Mouse (Mus musculus): Measurements from ENCODE around the gene Unc13d. TPM values are rescaled to one million over a fixed set of nuclear protein-coding genes. Genes with fewer than 3 reads are reported as not detected.

Gene Unc13d
- polyA plus RNA-seq, 1 experiment, result 5.7 TPM

DNA sequence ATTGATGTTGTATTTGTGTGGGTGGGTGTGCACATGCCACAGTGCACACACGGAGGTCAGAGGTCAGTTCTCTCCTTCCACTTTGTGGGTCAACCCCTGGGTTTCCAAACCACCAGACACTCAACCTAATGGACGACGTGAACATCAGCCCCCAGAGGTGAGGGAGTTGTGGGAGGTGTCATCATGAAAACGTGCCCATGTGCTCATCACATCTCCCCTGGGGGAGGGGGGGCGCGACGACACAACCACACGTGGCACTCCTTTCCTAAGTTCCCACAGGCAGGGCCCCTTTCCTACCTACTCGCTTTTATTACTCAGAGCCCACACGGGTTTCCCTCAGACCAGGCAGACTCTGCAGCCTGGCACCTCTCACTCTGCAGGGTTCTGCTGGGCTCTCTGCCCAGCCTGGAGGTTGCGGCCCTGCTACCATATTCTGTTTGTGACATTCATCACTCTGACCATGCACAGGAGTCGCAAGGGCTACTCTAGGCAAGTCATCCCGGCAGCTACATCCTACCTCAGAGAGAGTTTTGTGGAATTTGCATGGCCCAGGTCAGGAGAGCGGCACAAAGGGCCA lies 5.4 kb upstream of the Unc13d start:
- TF ChIP-seq POLR2A (IDR thresholded peaks at IDR 0.05; ENCODE audit: insufficient read depth, low read length), result no peak
- no peak for TF ChIP-seq EP300 (IDR thresholded peaks at IDR 0.05; ENCODE audit: insufficient read depth, low read depth, low read length)
- TF ChIP-seq CTCF (IDR thresholded peaks at IDR 0.05; ENCODE audit: low read depth, low read length), result no peak
- Histone ChIP-seq H3K36me3 (ENCODE audit: control insufficient read depth, insufficient read depth, low read length, poor library complexity, severe bottlenecking) (peaks cover 42% of the 10 kb centered on the region), H3K9me3 (replicated peaks; ENCODE audit: control insufficient read depth, insufficient read depth, low read length, poor library complexity, severe bottlenecking) (no peaks in the 10 kb centered on the region), H3K9ac (ENCODE audit: low read depth, poor library complexity, severe bottlenecking) (no peak overlapping the region), H3K27me3 (ENCODE audit: control insufficient read depth, insufficient read depth, low read length, poor library complexity, severe bottlenecking) (no peaks in the 10 kb centered on the region), H3K4me1 (ENCODE audit: control insufficient read depth, insufficient read depth, low read length) (peaks cover 2% of the 10 kb centered on the region), H3K27ac (ENCODE audit: insufficient read depth, low read length) (no peak overlapping the region), H3K4me3 (ENCODE audit: low read depth, low read length) (no peak overlapping the region)

DNA sequence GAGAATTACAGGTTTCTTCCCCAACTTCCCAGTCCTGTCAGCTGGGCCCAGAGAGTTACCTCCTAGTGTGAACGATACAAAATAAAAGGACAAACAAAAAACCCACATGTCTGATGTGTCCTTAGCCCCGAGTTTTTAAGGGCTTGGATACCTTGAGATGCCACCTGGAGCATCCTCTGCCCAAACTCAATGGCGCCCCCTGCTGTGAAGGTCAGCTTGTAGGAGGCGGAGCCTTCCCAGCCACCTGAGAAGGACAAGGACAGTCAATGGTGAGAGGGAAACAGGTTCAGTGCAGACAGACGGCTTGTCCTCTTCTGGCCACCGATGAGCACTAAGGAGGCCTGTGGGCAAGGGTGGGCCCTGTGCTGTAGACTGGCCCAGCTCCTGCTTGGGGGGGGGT lies 3.3 kb upstream of the Unc13d start:
- Histone ChIP-seq H3K4me1 (ENCODE audit: control insufficient read depth, insufficient read depth, low read length) (peaks cover 2% of the 10 kb centered on the region), H3K9me3 (replicated peaks; ENCODE audit: control insufficient read depth, insufficient read depth, low read length, poor library complexity, severe bottlenecking) (no peaks in the 10 kb centered on the region), H3K36me3 (ENCODE audit: control insufficient read depth, insufficient read depth, low read length, poor library complexity, severe bottlenecking) (peaks cover 42% of the 10 kb centered on the region), H3K9ac (ENCODE audit: low read depth, poor library complexity, severe bottlenecking) (no peak overlapping the region), H3K4me3 (ENCODE audit: low read depth, low read length) (no peak overlapping the region), H3K27ac (ENCODE audit: insufficient read depth, low read length) (no peak overlapping the region), H3K27me3 (ENCODE audit: control insufficient read depth, insufficient read depth, low read length, poor library complexity, severe bottlenecking) (no peaks in the 10 kb centered on the region)
- TF ChIP-seq POLR2A (IDR thresholded peaks at IDR 0.05; ENCODE audit: insufficient read depth, low read length) (no peak), CTCF (IDR thresholded peaks at IDR 0.05; ENCODE audit: low read depth, low read length) (peak; percentile 65)

DNA sequence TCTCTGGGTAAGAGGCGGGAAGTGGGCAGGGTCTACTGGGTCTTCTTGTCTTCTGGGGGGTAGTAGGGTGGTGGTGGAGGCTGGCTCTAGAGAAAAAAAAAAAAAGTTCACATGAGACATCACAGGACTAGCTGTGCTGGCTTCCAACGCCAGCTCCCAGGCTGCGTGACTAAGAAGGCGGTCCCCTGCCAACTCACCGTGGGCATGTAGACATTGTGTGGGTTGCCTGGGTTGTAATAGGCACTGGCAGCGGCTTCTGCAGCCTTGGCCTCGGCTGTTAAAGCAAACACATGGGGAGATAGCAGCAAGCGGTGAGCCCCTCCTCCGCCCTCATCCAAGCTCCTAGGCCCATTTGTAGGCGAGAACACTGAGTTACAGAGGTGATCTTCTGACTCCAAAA lies 1.8 kb upstream of the Unc13d start:
- Histone ChIP-seq H3K36me3 (ENCODE audit: control insufficient read depth, insufficient read depth, low read length, poor library complexity, severe bottlenecking) (peaks cover 42% of the 10 kb centered on the region), H3K9ac (ENCODE audit: low read depth, poor library complexity, severe bottlenecking) (no peak overlapping the region), H3K4me1 (ENCODE audit: control insufficient read depth, insufficient read depth, low read length) (no peaks in the 10 kb centered on the region), H3K9me3 (replicated peaks; ENCODE audit: control insufficient read depth, insufficient read depth, low read length, poor library complexity, severe bottlenecking) (no peaks in the 10 kb centered on the region), H3K27ac (ENCODE audit: insufficient read depth, low read length) (peak overlapping the region; percentile 49), H3K4me3 (ENCODE audit: low read depth, low read length) (no peak overlapping the region), H3K27me3 (ENCODE audit: control insufficient read depth, insufficient read depth, low read length, poor library complexity, severe bottlenecking) (no peaks in the 10 kb centered on the region)
- TF ChIP-seq CTCF (IDR thresholded peaks at IDR 0.05; ENCODE audit: low read depth, low read length) (no peak), POLR2A (IDR thresholded peaks at IDR 0.05; ENCODE audit: insufficient read depth, low read length) (no peak), EP300 (IDR thresholded peaks at IDR 0.05; ENCODE audit: insufficient read depth, low read depth, low read length) (no peak)

DNA sequence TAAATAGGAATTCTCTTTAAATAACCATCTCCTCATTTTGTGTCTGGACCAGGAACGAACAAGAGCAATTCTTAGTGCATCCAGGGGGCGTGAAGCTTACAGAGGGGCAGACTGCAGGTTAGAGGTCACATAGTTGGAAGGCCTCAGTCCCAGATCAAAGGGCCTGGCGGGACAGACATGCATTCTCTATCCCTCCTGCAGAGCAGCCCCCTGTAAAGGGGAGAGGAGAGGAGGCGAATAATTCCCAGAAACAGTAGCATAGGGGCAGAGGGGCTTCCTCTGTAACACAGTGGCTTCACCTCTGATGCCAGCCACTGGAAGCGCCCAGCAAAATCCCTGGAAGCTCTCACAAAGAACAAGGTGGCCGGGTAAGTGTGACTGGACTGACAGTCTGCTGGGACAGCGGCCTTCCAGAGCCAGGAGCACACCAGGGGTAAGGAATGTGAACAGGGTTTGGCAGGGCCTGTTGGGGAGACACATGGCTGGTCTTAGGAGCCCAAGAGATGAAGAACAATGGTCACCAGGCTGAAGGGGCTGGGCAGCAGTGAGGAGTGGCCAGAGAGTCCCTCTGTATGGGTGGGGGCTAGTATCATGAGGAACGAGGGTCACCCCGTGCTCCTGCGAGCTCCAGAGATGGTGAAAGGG lies 1.0 kb upstream of the Unc13d start:
- peaks cover 41% of the 10 kb centered on the region for H3K36me3 ChIP-seq (ENCODE audit: control insufficient read depth, insufficient read depth, low read length, poor library complexity, severe bottlenecking)
- H3K9me3 ChIP-seq (replicated peaks; ENCODE audit: control insufficient read depth, insufficient read depth, low read length, poor library complexity, severe bottlenecking), result no peaks in the 10 kb centered on the region
- TF ChIP-seq CTCF (IDR thresholded peaks at IDR 0.05; ENCODE audit: low read depth, low read length), result no peak
- no peak for TF ChIP-seq EP300 (IDR thresholded peaks at IDR 0.05; ENCODE audit: insufficient read depth, low read depth, low read length)
- TF ChIP-seq POLR2A (IDR thresholded peaks at IDR 0.05; ENCODE audit: insufficient read depth, low read length), result no peak
- H3K27me3 ChIP-seq (ENCODE audit: control insufficient read depth, insufficient read depth, low read length, poor library complexity, severe bottlenecking), result no peaks in the 10 kb centered on the region
- no peaks in the 10 kb centered on the region for H3K4me1 ChIP-seq (ENCODE audit: control insufficient read depth, insufficient read depth, low read length)
- no peak overlapping the region for H3K4me3 ChIP-seq (ENCODE audit: low read depth, low read length)
- peak overlapping the region; percentile 49 for H3K27ac ChIP-seq (ENCODE audit: insufficient read depth, low read length)
- H3K9ac ChIP-seq (ENCODE audit: low read depth, poor library complexity, severe bottlenecking), result no peak overlapping the region

DNA sequence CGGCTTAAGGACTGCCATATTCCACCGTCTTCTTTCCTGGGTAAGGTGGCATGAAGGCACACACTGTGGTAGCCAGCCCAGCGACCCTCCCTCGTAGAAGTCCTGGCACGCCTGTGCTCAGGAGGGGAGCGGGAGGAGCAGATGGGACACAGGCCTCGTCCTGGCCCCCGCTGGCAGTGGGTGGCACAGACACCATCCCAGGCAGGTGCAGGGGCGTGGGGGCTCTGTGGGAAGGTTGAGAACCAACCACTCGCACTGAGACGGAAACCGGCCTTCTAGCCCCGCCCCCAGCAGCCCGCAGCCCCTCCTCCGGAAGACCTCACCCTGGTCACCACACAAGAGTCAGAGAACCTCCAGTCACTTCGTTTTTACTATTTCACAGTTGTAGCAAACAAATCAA lies 460 bp upstream of the Unc13d start:
- no peaks in the 10 kb centered on the region for H3K4me1 ChIP-seq (ENCODE audit: control insufficient read depth, insufficient read depth, low read length)
- H3K9ac ChIP-seq (ENCODE audit: low read depth, poor library complexity, severe bottlenecking), result peak overlapping the region; percentile 19
- TF ChIP-seq CTCF (IDR thresholded peaks at IDR 0.05; ENCODE audit: low read depth, low read length) (no peak), EP300 (IDR thresholded peaks at IDR 0.05; ENCODE audit: insufficient read depth, low read depth, low read length) (no peak)
- H3K27ac ChIP-seq (ENCODE audit: insufficient read depth, low read length), result peak overlapping the region; percentile 76
- H3K9me3 ChIP-seq (replicated peaks; ENCODE audit: control insufficient read depth, insufficient read depth, low read length, poor library complexity, severe bottlenecking), result no peaks in the 10 kb centered on the region
- peak overlapping the region; percentile 58 for H3K4me3 ChIP-seq (ENCODE audit: low read depth, low read length)
- H3K36me3 ChIP-seq (ENCODE audit: control insufficient read depth, insufficient read depth, low read length, poor library complexity, severe bottlenecking), result peaks cover 35% of the 10 kb centered on the region
- no peaks in the 10 kb centered on the region for H3K27me3 ChIP-seq (ENCODE audit: control insufficient read depth, insufficient read depth, low read length, poor library complexity, severe bottlenecking)

DNA sequence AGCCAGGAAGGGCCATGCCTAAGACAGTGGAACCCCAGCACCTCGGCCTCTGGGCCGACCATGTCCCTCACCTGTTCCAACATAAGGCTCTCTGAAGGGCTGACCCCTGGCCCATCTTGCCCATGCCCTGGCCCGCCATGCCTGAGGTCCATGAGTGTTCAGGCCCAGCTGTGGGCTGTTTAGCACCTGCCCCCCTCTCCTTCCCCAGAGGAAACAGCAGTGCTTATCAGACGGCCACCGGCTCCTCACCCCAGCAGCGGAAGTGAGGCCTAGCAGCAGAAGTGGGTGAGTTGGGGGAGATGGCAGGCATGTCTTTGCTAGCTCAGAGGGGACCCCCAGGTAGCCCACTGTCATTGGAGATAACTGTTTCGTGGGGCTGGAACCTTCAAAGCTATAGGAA lies 925 bp downstream of the Unc13d start:
- Histone ChIP-seq H3K27ac (ENCODE audit: insufficient read depth, low read length) (no peak overlapping the region), H3K9me3 (replicated peaks; ENCODE audit: control insufficient read depth, insufficient read depth, low read length, poor library complexity, severe bottlenecking) (no peaks in the 10 kb centered on the region), H3K4me1 (ENCODE audit: control insufficient read depth, insufficient read depth, low read length) (no peaks in the 10 kb centered on the region)

More for the DNA sequence above, 925 bp downstream of the Unc13d start:
- Histone ChIP-seq H3K9ac (ENCODE audit: low read depth, poor library complexity, severe bottlenecking) (peak overlapping the region; percentile 19), H3K36me3 (ENCODE audit: control insufficient read depth, insufficient read depth, low read length, poor library complexity, severe bottlenecking) (peaks cover 23% of the 10 kb centered on the region), H3K27me3 (ENCODE audit: control insufficient read depth, insufficient read depth, low read length, poor library complexity, severe bottlenecking) (no peaks in the 10 kb centered on the region), H3K4me3 (ENCODE audit: low read depth, low read length) (no peak overlapping the region)
- TF ChIP-seq EP300 (IDR thresholded peaks at IDR 0.05; ENCODE audit: insufficient read depth, low read depth, low read length) (no peak), CTCF (IDR thresholded peaks at IDR 0.05; ENCODE audit: low read depth, low read length) (no peak), POLR2A (IDR thresholded peaks at IDR 0.05; ENCODE audit: insufficient read depth, low read length) (no peak)

All from ES-Bruce4 (cell line).